Comparison of ENCODE assay signal across 24 mouse cellular contexts in the genomic region with DNA sequence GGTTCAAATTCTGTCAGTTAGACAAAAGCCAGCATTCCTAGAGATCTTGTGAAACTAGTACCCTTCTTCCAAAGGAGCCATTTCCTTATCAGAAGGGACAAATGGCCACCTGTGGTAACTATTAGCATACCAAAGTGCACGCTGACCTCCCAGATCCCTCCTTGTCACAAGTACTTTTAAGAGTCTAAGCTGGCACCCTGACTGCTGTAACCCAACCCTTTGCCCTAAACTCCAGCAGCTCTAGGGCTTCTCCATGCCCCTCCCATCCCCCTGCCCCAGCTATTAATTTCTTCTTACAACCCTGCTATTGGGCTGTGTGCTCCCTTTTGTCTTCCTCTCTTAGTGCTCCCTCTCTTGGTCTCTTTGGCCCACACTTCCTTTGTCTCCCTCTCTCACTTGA.
DNase-seq lines count a peak whose midpoint lies in the region; ATAC-seq and TF ChIP-seq lines count a peak whose summit lies in the region.
"Had no signal": no experiment of that assay in that cellular context is flagged by ENCODE, and none has a peak within 500 bp of the region (broad histone marks: within the 10 kb centered on the region; RNA-seq: fewer than 3 reads in every experiment).

No protein-coding gene starts in this region.

- H3K36me3 ChIP-seq in intestine, embryonic 16.5 days (ENCODE audit: control insufficient read depth, insufficient read depth, low read length) = no peaks in the 10 kb centered on the region
- H3K36me3 ChIP-seq in intestine, embryonic 15.5 days = no peaks in the 10 kb centered on the region
- no peaks in the 10 kb centered on the region for H3K36me3 ChIP-seq in lung, postnatal 0 days (ENCODE audit: insufficient read depth, low read length)
- H3K36me3 ChIP-seq: embryonic facial prominence, embryonic 13.5 days; forebrain, embryonic 12.5 days; heart, embryonic 10.5 days; hindbrain, embryonic 13.5 days had no signal

- no peaks in the 10 kb centered on the region for H3K27me3 ChIP-seq in intestine, embryonic 16.5 days (replicated peaks; ENCODE audit: control insufficient read depth, insufficient read depth, low read length)
- no peaks in the 10 kb centered on the region for H3K27me3 ChIP-seq in intestine, embryonic 15.5 days (replicated peaks)
- no peaks in the 10 kb centered on the region for H3K27me3 ChIP-seq in lung, postnatal 0 days (replicated peaks; ENCODE audit: insufficient read depth, low read length)
- H3K27me3 ChIP-seq: embryonic facial prominence, embryonic 13.5 days; forebrain, embryonic 12.5 days; hindbrain, embryonic 13.5 days; Patski had no signal

- H3K9ac ChIP-seq in intestine, embryonic 16.5 days (ENCODE audit: low read depth, low read length) = no peak overlapping the region
- no peak overlapping the region for H3K9ac ChIP-seq in intestine, embryonic 15.5 days
- no peak overlapping the region for H3K9ac ChIP-seq in lung, postnatal 0 days (replicated peaks; ENCODE audit: low read depth)
- H3K9ac ChIP-seq: embryonic facial prominence, embryonic 13.5 days; forebrain, embryonic 12.5 days; hindbrain, embryonic 13.5 days had no signal

- TF ChIP-seq CTCF in lung, postnatal 0 days (IDR thresholded peaks at IDR 0.05) = no peak

- peak; percentile 49 to 60 for DNase-seq in lung, adult 18-20 months
- peak; percentile 77 for DNase-seq in lung, postnatal 0 days (ENCODE audit: low spot score)
- peak; percentile 59 for DNase-seq in lung, postnatal 36 days
- DNase-seq in cerebellum, postnatal 25 days = no peak
- DNase-seq in urinary bladder, adult 18-20 months (ENCODE audit: low spot score in 2 of 2) = no peak
- no peak for DNase-seq in gastrocnemius, postnatal 10 days
- DNase-seq: adrenal gland, adult 8-10 months; adrenal gland, postnatal 36 days; B cell, adult 2 months; cerebellum, adult 2 months; cerebellum, postnatal 36 days; gastrocnemius, postnatal 25 days; heart, postnatal 10 days; heart, postnatal 4 days had no signal

- no peak for ATAC-seq in intestine, embryonic 16.5 days
- ATAC-seq in intestine, embryonic 15.5 days = no peak
- peak; percentile 75 for ATAC-seq in lung, postnatal 0 days
- ATAC-seq: CD4-positive, CD25-positive, alpha-beta regulatory T cell, adult 4 months; forebrain, embryonic 16.5 days; hindbrain, postnatal 0 days; Patski had no signal

- H3K4me2 ChIP-seq in intestine, embryonic 16.5 days (ENCODE audit: low read depth, low read length) = no peak overlapping the region
- no peak overlapping the region for H3K4me2 ChIP-seq in intestine, embryonic 15.5 days (replicated peaks)
- no peak overlapping the region for H3K4me2 ChIP-seq in lung, postnatal 0 days (replicated peaks; ENCODE audit: low read depth, low read length)
- H3K4me2 ChIP-seq: embryonic facial prominence, embryonic 13.5 days; forebrain, embryonic 12.5 days; hindbrain, embryonic 13.5 days had no signal

- H3K4me3 ChIP-seq in intestine, embryonic 16.5 days (ENCODE audit: low read length) = no peak overlapping the region
- H3K4me3 ChIP-seq in intestine, embryonic 15.5 days (replicated peaks) = no peak overlapping the region
- no peak overlapping the region for H3K4me3 ChIP-seq in lung, postnatal 0 days (ENCODE audit: low read depth, low read length)
- H3K4me3 ChIP-seq: embryonic facial prominence, embryonic 13.5 days; forebrain, embryonic 12.5 days; heart, embryonic 10.5 days; hindbrain, embryonic 13.5 days had no signal

- no peak for TF ChIP-seq EP300 in lung, postnatal 0 days (IDR thresholded peaks at IDR 0.05)

- H3K27ac ChIP-seq in intestine, embryonic 16.5 days (ENCODE audit: low read length) = peak overlapping the region; percentile 29; the same call in 1 of the 2 replicates
- no peak overlapping the region for H3K27ac ChIP-seq in intestine, embryonic 15.5 days
- H3K27ac ChIP-seq in lung, postnatal 0 days (ENCODE audit: low read length) = no peak overlapping the region
- H3K27ac ChIP-seq: embryonic facial prominence, embryonic 13.5 days; forebrain, embryonic 12.5 days; heart, embryonic 10.5 days had no signal

- H3K9me3 ChIP-seq in intestine, embryonic 16.5 days (ENCODE audit: control insufficient read depth, low read length) = no peaks in the 10 kb centered on the region
- no peaks in the 10 kb centered on the region for H3K9me3 ChIP-seq in intestine, embryonic 15.5 days
- no peaks in the 10 kb centered on the region for H3K9me3 ChIP-seq in lung, postnatal 0 days (ENCODE audit: low read length)
- H3K9me3 ChIP-seq: embryonic facial prominence, embryonic 13.5 days; forebrain, embryonic 12.5 days; heart, embryonic 10.5 days; hindbrain, embryonic 13.5 days had no signal

- WGBS in intestine, embryonic 16.5 days = 24% methylated on average over 1 of the region's 1 CpGs
- 39% methylated on average over 1 of the region's 1 CpGs for WGBS in intestine, embryonic 15.5 days
- 31% methylated on average over 1 of the region's 1 CpGs for WGBS in lung, postnatal 0 days

- H3K4me1 ChIP-seq in intestine, embryonic 16.5 days (ENCODE audit: control insufficient read depth, insufficient read depth, low read length) = peaks cover 22% of the 10 kb centered on the region
- peaks cover 8% of the 10 kb centered on the region; the same call in 1 of the 2 replicates for H3K4me1 ChIP-seq in intestine, embryonic 15.5 days (replicated peaks)
- H3K4me1 ChIP-seq in lung, postnatal 0 days (ENCODE audit: insufficient read depth, low read depth, low read length) = no peaks in the 10 kb centered on the region

Comparison
In these comparisons a context has a peak if more than half of its experiments do, and no peak if none do; other contexts are left out.
1. DNase-seq: peak in lung, adult 18-20 months (2 of 2), lung, postnatal 0 days (single experiment) and lung, postnatal 36 days (single experiment); none in cerebellum, postnatal 25 days (0 of 2), urinary bladder, adult 18-20 months (0 of 2) and gastrocnemius, postnatal 10 days (single experiment).